Mouse (Mus musculus): ENCODE data around the gene 4930522H14Rik. TPM values are rescaled to one million over a fixed set of nuclear protein-coding genes. Genes with fewer than 3 reads are reported as not detected.
A peak's percentile ranks its signal among the peaks of the same experiment; 100 is the strongest.

The 4930522H14Rik gene
- polyA plus RNA-seq, 2 experiments: not detected

GRCm38 (mm10) chr4:109477454-109477853, 53.6 kb downstream of the 4930522H14Rik start:
- Histone ChIP-seq H3K36me3 (replicated peaks; ENCODE audit: control insufficient read depth, insufficient read depth, low read depth) (peaks cover 6% of the 10 kb centered on the region), H3K4me3 (ENCODE audit: insufficient read depth in 1 of 2, low read depth in 2 of 2, low read length in 2 of 2) (no peak overlapping the region), H3K4me1 (replicated peaks; ENCODE audit: control insufficient read depth in 2 of 2, insufficient read depth in 2 of 2, low read length in 1 of 2) (peaks cover 10 to 15% of the 10 kb centered on the region in 2 experiments), H3K27me3 (ENCODE audit: control insufficient read depth, insufficient read depth, low read length) (no peaks in the 10 kb centered on the region), H3K9ac (replicated peaks) (no peak overlapping the region), H3K27ac (no peak overlapping the region), H3K4me2 (ENCODE audit: low read depth) (no peak overlapping the region; the same call in 1 of the 2 replicates), H3K9me3 (ENCODE audit: control insufficient read depth, low read length) (no peaks in the 10 kb centered on the region)
- WGBS (ENCODE audit: insufficient replicate concordance): 63% methylated on average over 3 of the region's 3 CpGs
- ATAC-seq (ENCODE audit: insufficient read depth) (no peak), DNase-seq (ENCODE audit: low read depth in 3 of 3, low spot score in 3 of 3) (no peak)
- no peak for TF ChIP-seq CTCF (IDR thresholded peaks at IDR 0.05; ENCODE audit: low read depth)
- TF ChIP-seq EP300 (IDR thresholded peaks at IDR 0.05; ENCODE audit: low read depth): no peak

- H3K4me1 ChIP-seq (replicated peaks; ENCODE audit: control insufficient read depth in 2 of 2, insufficient read depth in 2 of 2, low read length in 1 of 2): peaks cover 15 to 22% of the 10 kb centered on the region in 2 experiments
- H3K4me2 ChIP-seq (ENCODE audit: low read depth): peak overlapping the region; percentile 84
- TF ChIP-seq EP300 (IDR thresholded peaks at IDR 0.05; ENCODE audit: low read depth) (no peak), CTCF (IDR thresholded peaks at IDR 0.05; ENCODE audit: low read depth) (peak; percentile 48; the same call in 1 of the 2 replicates)
- under 1% methylated on average over 32 of the region's 39 CpGs for WGBS (ENCODE audit: insufficient replicate concordance)
- H3K9me3 ChIP-seq (ENCODE audit: control insufficient read depth, low read length): no peaks in the 10 kb centered on the region
- peak; percentile 95 for ATAC-seq (ENCODE audit: insufficient read depth)
- peaks cover 9% of the 10 kb centered on the region for H3K36me3 ChIP-seq (replicated peaks; ENCODE audit: control insufficient read depth, insufficient read depth, low read depth)
- H3K4me3 ChIP-seq (ENCODE audit: insufficient read depth in 1 of 2, low read depth in 2 of 2, low read length in 2 of 2): peak overlapping the region; percentile 91
- H3K27me3 ChIP-seq (ENCODE audit: control insufficient read depth, insufficient read depth, low read length): no peaks in the 10 kb centered on the region
- peak; percentile 72 to 73 (median 72) for DNase-seq (ENCODE audit: low read depth in 3 of 3, low spot score in 3 of 3)
- peak overlapping the region; percentile 96 for H3K9ac ChIP-seq (replicated peaks)
- H3K27ac ChIP-seq: peak overlapping the region; percentile 79
Measured at GRCm38 (mm10) chr4:109476554-109477014, 54.5 kb downstream of the 4930522H14Rik start.

- peaks cover 9% of the 10 kb centered on the region for H3K36me3 ChIP-seq (replicated peaks; ENCODE audit: control insufficient read depth, insufficient read depth, low read depth)
- H3K4me3 ChIP-seq (ENCODE audit: insufficient read depth in 1 of 2, low read depth in 2 of 2, low read length in 2 of 2): peak overlapping the region; percentile 91
- peaks cover 18 to 26% of the 10 kb centered on the region in 2 experiments for H3K4me1 ChIP-seq (replicated peaks; ENCODE audit: control insufficient read depth in 2 of 2, insufficient read depth in 2 of 2, low read length in 1 of 2)
- ATAC-seq (ENCODE audit: insufficient read depth) (peak; percentile 77), DNase-seq (ENCODE audit: low read depth in 3 of 3, low spot score in 3 of 3) (no peak)
- no peaks in the 10 kb centered on the region for H3K27me3 ChIP-seq (ENCODE audit: control insufficient read depth, insufficient read depth, low read length)
- TF ChIP-seq CTCF (IDR thresholded peaks at IDR 0.05; ENCODE audit: low read depth): no peak
- TF ChIP-seq EP300 (IDR thresholded peaks at IDR 0.05; ENCODE audit: low read depth): no peak
- H3K9me3 ChIP-seq (ENCODE audit: control insufficient read depth, low read length): no peaks in the 10 kb centered on the region
- peak overlapping the region; percentile 79 for H3K27ac ChIP-seq
- WGBS (ENCODE audit: insufficient replicate concordance): under 1% methylated on average over 68 of the region's 68 CpGs
- H3K9ac ChIP-seq (replicated peaks): peak overlapping the region; percentile 96
- H3K4me2 ChIP-seq (ENCODE audit: low read depth): peak overlapping the region; percentile 84
Measured at GRCm38 (mm10) chr4:109475577-109476553, 55.2 kb downstream of the 4930522H14Rik start.

- Histone ChIP-seq H3K4me2 (ENCODE audit: low read depth) (peak overlapping the region; percentile 84), H3K4me1 (replicated peaks; ENCODE audit: control insufficient read depth in 2 of 2, insufficient read depth in 2 of 2, low read length in 1 of 2) (peaks cover 19 to 27% of the 10 kb centered on the region in 2 experiments), H3K36me3 (replicated peaks; ENCODE audit: control insufficient read depth, insufficient read depth, low read depth) (peaks cover 9% of the 10 kb centered on the region), H3K9ac (replicated peaks) (peak overlapping the region; percentile 96), H3K27me3 (ENCODE audit: control insufficient read depth, insufficient read depth, low read length) (no peaks in the 10 kb centered on the region), H3K4me3 (ENCODE audit: insufficient read depth in 1 of 2, low read depth in 2 of 2, low read length in 2 of 2) (peak overlapping the region; percentile 91), H3K27ac (peak overlapping the region; percentile 6; the same call in 1 of the 2 replicates), H3K9me3 (ENCODE audit: control insufficient read depth, low read length) (no peaks in the 10 kb centered on the region)
- TF ChIP-seq CTCF (IDR thresholded peaks at IDR 0.05; ENCODE audit: low read depth) (no peak), EP300 (IDR thresholded peaks at IDR 0.05; ENCODE audit: low read depth) (no peak)
- ATAC-seq (ENCODE audit: insufficient read depth) (no peak), DNase-seq (ENCODE audit: low read depth in 3 of 3, low spot score in 3 of 3) (no peak)
- 42% methylated on average over 2 of the region's 2 CpGs for WGBS (ENCODE audit: insufficient replicate concordance)
Measured at GRCm38 (mm10) chr4:109475078-109475477, 56.0 kb downstream of the 4930522H14Rik start.

GRCm38 (mm10) chr4:109472566-109472965, 58.5 kb downstream of the 4930522H14Rik start:
- 87% methylated on average over 3 of the region's 3 CpGs for WGBS (ENCODE audit: insufficient replicate concordance)

More at GRCm38 (mm10) chr4:109472566-109472965, 58.5 kb downstream of the 4930522H14Rik start:
- peak overlapping the region; percentile 32 for H3K4me2 ChIP-seq (ENCODE audit: low read depth)
- H3K27ac ChIP-seq: no peak overlapping the region
- ATAC-seq (ENCODE audit: insufficient read depth) (no peak), DNase-seq (ENCODE audit: low read depth in 3 of 3, low spot score in 3 of 3) (no peak)
- H3K9me3 ChIP-seq (ENCODE audit: control insufficient read depth, low read length): no peaks in the 10 kb centered on the region
- H3K9ac ChIP-seq (replicated peaks): no peak overlapping the region
- no peak overlapping the region for H3K4me3 ChIP-seq (ENCODE audit: insufficient read depth in 1 of 2, low read depth in 2 of 2, low read length in 2 of 2)
- peaks cover 9% of the 10 kb centered on the region for H3K36me3 ChIP-seq (replicated peaks; ENCODE audit: control insufficient read depth, insufficient read depth, low read depth)
- H3K4me1 ChIP-seq (replicated peaks; ENCODE audit: control insufficient read depth in 2 of 2, insufficient read depth in 2 of 2, low read length in 1 of 2): peaks cover 39% of the 10 kb centered on the region in 2 experiments
- TF ChIP-seq EP300 (IDR thresholded peaks at IDR 0.05; ENCODE audit: low read depth) (no peak), CTCF (IDR thresholded peaks at IDR 0.05; ENCODE audit: low read depth) (no peak)
- H3K27me3 ChIP-seq (ENCODE audit: control insufficient read depth, insufficient read depth, low read length): no peaks in the 10 kb centered on the region
